Mouse (Mus musculus) liver, embryonic 14.5 days (tissue): ENCODE results near the gene Ext2. TPM values are rescaled to one million over a fixed set of nuclear protein-coding genes. Genes with fewer than 3 reads are reported as not detected.

Experiments used
- ATAC-seq: fragments of 200-750 bp; cut with Nextera tagmentation; 2 replicates; pipeline ENCODE4 v1.8.0; 2017; ENCODE audit warnings: moderate number of reproducible peaks, mild to moderate bottlenecking, moderate library complexity; ENCODE audit not compliant: insufficient read depth
- DNase-seq, 3 experiments: peaks; one replicate each; pipeline ENCODE4 v3.0.0-alpha.2; 2012 to 2013; ENCODE audit warnings: low read depth in 3 of 3, low spot score in 3 of 3
- H3K27ac ChIP-seq: fragments of 300-500 bp; sonication (generic); 2 replicates; pipeline ENCODE4 v1.5.1; 2014; ENCODE audit warnings: moderate library complexity, mild to moderate bottlenecking, control low read depth, inconsistent platforms
- H3K27me3 ChIP-seq: fragments of 300-500 bp; sonication (generic); 2 replicates; pipeline ENCODE4 v1.6.1; 2014; ENCODE audit warnings: mild to moderate bottlenecking, low read length, moderate library complexity; ENCODE audit not compliant: control insufficient read depth, insufficient read depth
- H3K36me3 ChIP-seq: fragments of 300-500 bp; sonication (generic); replicated peaks from 2 replicates; pipeline ENCODE4 v1.6.1; 2014; ENCODE audit warnings: low read depth; ENCODE audit not compliant: control insufficient read depth, insufficient read depth
- H3K4me1 ChIP-seq, 2 experiments: fragments of 200-500 bp in 1 of 2; fragments of 300-500 bp in 1 of 2; sonication (generic) in 1 of 2; replicated peaks; 2 replicates each; pipeline ENCODE4 v1.6.1; 2012 to 2014; ENCODE audit warnings: antibody characterized with exemption in 1 of 2, inconsistent platforms in 1 of 2, low read length in 1 of 2; ENCODE audit not compliant: control insufficient read depth in 2 of 2, insufficient read depth in 2 of 2
- H3K4me2 ChIP-seq: fragments of 300-500 bp; sonication (generic); 2 replicates; pipeline ENCODE4 v1.6.1; 2014; ENCODE audit warnings: low read depth, mild to moderate bottlenecking, control low read depth, moderate library complexity
- H3K4me3 ChIP-seq, 2 experiments: fragments of 200-500 bp in 1 of 2; fragments of 300-500 bp in 1 of 2; sonication (generic) in 1 of 2; 2 replicates each; pipeline ENCODE4 v1.5.1; 2012 to 2014; ENCODE audit warnings: low read depth in 2 of 2, low read length in 2 of 2, mild to moderate bottlenecking in 2 of 2, control low read depth in 1 of 2, inconsistent platforms in 1 of 2, moderate library complexity in 1 of 2; ENCODE audit not compliant: insufficient read depth in 1 of 2
- H3K9ac ChIP-seq: fragments of 300-500 bp; sonication (generic); replicated peaks from 2 replicates; pipeline ENCODE4 v1.6.1; 2014; ENCODE audit warnings: mild to moderate bottlenecking, control low read depth, moderate library complexity
- H3K9me3 ChIP-seq: fragments of 300-500 bp; sonication (generic); 2 replicates; pipeline ENCODE4 v1.6.1; 2016; ENCODE audit warnings: low read length, mixed read lengths; ENCODE audit not compliant: control insufficient read depth
- CTCF ChIP-seq: IDR thresholded peaks from 2 replicates; pipeline ENCODE4 v1.5.1; 2016; ENCODE audit warnings: antibody characterized with exemption, low read depth, control low read depth
- EP300 ChIP-seq: IDR thresholded peaks from 2 replicates; pipeline ENCODE4 v1.6.1; 2016; ENCODE audit warnings: antibody characterized with exemption, low read depth
- WGBS: fragments of 180-500 bp; shearing (Covaris S2); extraction: QIAGEN DNeasy Blood & Tissue Kit; methylation state at CpG from one replicate; pipeline ENCODE4 v1.1.7; 2014; ENCODE audit not compliant: insufficient replicate concordance; 5-methylcytosine and 5-hydroxymethylcytosine counted together
- polyA plus RNA-seq, 2 experiments: library from polyadenylated mRNA; depleted of rRNA in 1 of 2; stranded (reverse) in 1 of 2; unstranded in 1 of 2; fragments of >200 nt; fragmentation: Nextera tagmentation in 1 of 2; extraction: Ambion mirVana in 1 of 2; gene quantifications; 2 replicates each; pipeline versions ENCODE4 v1.2.1 to v1.2.3; 2012 to 2014

Ext2 gene
- polyA plus RNA-seq, 2 experiments = 10.9 to 22.1 TPM

DNA sequence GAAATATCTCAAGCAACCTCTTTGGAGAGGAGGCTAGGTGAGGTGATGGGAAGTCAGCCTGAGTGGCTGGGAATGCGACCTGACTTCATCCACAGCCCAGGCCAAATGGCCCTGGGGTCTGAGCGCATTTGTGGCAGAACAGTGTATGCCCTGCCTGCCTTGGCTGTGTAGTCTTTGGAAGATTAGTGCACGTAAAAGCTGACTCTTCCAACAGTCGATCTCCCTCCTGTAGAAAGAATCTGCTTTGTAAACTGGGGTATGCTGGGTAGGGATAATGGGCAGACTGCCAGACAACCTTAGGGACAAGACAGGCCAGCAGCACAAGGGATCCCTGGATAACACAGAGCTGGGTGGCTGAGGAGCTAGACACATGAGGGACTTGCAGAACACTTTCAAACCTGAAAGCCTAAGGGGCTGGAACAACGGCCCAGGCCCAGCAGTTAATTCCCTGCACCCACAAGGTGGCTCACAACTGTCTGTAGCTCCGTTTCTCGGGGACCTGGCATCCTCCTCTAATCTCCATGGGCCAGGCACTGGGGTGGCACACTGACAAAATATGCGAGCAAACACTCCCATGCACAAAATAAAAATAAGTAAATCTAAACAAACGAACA lies 38.3 kb downstream of the Ext2 start:
- Histone ChIP-seq H3K4me2 (no peak overlapping the region), H3K4me3 (no peak overlapping the region), H3K27me3 (no peaks in the 10 kb centered on the region), H3K4me1 (no peaks in the 10 kb centered on the region), H3K36me3 (no peaks in the 10 kb centered on the region), H3K9ac (no peak overlapping the region), H3K9me3 (no peaks in the 10 kb centered on the region), H3K27ac (no peak overlapping the region)
- TF ChIP-seq CTCF (no peak), EP300 (no peak)
- WGBS = 67% methylated on average over 9 of the region's 9 CpGs
- ATAC-seq = no peak
- DNase-seq = no peak

DNA sequence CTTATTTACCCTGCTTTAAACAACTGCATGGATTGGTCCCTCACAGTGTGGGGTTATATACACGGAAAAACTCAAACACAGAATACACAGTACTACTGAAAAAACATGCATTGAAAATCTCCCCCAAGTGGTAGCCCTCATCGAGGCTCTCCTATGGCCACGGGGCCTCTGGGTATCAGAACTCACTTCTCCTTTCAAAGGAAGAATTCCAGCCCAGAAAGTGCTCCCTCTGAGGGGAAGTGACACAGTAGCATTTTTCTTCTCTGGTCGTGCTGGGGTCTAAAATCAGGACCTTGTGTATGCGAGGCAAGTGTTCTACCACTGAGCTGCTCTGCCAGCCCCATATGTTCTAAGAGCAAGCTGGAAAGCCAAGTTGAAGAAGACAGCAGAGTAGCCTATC lies 39.7 kb downstream of the Ext2 start:
- Histone ChIP-seq H3K4me1 (no peaks in the 10 kb centered on the region), H3K9ac (no peak overlapping the region), H3K27ac (no peak overlapping the region), H3K4me3 (no peak overlapping the region), H3K4me2 (no peak overlapping the region), H3K9me3 (no peaks in the 10 kb centered on the region), H3K36me3 (no peaks in the 10 kb centered on the region), H3K27me3 (no peaks in the 10 kb centered on the region)
- TF ChIP-seq CTCF (no peak), EP300 (no peak)
- DNase-seq (no peak), ATAC-seq (no peak)
- 37% methylated on average over 5 of the region's 5 CpGs for WGBS

DNA sequence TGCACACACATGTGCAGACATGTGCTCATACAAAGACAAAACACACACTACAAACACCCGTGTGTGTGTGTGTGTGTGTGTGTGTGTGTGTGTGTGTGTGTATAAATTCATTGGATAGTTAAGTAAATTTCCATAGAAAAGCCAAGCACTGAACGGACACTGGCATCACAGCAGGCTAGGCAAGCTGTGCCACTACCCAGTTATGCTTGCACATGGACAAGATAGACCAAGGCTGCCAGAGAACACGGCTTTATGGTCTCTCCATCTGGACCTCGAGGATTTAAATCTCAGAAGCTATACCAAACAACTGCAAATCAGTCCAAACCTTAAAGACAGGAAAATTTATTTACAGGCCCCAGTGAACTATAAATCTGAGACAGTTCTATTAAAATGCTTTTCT lies 40.2 kb downstream of the Ext2 start:
- no peak overlapping the region for H3K9ac ChIP-seq
- H3K36me3 ChIP-seq = no peaks in the 10 kb centered on the region
- DNase-seq (no peak), ATAC-seq (no peak)
- H3K27me3 ChIP-seq = no peaks in the 10 kb centered on the region
- no peak overlapping the region for H3K4me3 ChIP-seq
- H3K9me3 ChIP-seq = no peaks in the 10 kb centered on the region
- TF ChIP-seq EP300 (no peak), CTCF (no peak)
- H3K27ac ChIP-seq = no peak overlapping the region
- H3K4me2 ChIP-seq = no peak overlapping the region
- WGBS = 69% methylated on average over 4 of the region's 4 CpGs
- H3K4me1 ChIP-seq = peaks cover 0 to 2% of the 10 kb centered on the region in 2 experiments; a peak in 1 of 4 replicates

DNA sequence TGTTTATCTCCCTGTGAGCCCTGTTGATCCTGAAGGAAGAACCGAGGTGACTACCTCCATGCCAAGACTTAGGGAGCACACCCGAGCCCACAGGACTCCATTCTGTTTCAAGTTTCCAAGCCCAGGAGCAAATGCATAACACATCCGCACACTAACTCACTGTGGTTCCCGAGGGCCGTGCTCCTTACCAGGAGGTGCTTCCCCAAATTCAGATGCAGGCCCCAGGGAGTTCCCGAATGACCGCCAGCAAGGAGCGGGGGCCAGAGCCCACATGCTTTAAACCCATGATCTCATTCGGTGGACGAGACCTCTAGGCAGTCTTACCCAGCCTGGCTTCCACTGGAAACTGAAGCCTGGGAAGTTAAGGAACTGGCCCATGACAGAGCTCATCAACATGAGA lies 41.8 kb downstream of the Ext2 start:
- H3K9ac ChIP-seq = no peak overlapping the region
- H3K9me3 ChIP-seq = no peaks in the 10 kb centered on the region
- H3K36me3 ChIP-seq = no peaks in the 10 kb centered on the region
- DNase-seq (no peak), ATAC-seq (no peak)
- peaks cover 0 to 3% of the 10 kb centered on the region in 2 experiments; a peak in 2 of 4 replicates for H3K4me1 ChIP-seq
- H3K4me3 ChIP-seq = no peak overlapping the region
- no peaks in the 10 kb centered on the region for H3K27me3 ChIP-seq
- 71% methylated on average over 10 of the region's 10 CpGs for WGBS
- H3K27ac ChIP-seq = no peak overlapping the region
- no peak overlapping the region for H3K4me2 ChIP-seq
- TF ChIP-seq EP300 (no peak), CTCF (no peak)

DNA sequence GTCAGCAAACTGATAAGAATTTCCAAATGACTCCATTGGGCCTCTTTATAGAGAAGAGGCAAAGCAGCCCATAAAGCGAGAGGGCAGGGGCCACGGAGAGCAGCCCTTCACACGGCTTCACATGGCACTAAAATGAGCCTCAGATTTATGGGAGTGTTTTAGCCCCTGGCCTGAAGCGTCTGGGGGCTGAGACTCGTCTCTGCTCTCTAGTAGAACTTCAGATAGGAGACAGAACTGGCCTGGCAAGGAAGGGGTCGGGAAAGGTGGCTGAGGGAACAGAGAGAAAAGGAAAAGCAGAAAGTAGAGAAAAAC lies 42.5 kb downstream of the Ext2 start:
- ATAC-seq (no peak), DNase-seq (no peak)
- WGBS = 58% methylated on average over 6 of the region's 6 CpGs

More for the DNA sequence above, 42.5 kb downstream of the Ext2 start:
- Histone ChIP-seq H3K36me3 (no peaks in the 10 kb centered on the region), H3K27me3 (no peaks in the 10 kb centered on the region), H3K27ac (no peak overlapping the region), H3K4me1 (peaks cover 0 to 5% of the 10 kb centered on the region in 2 experiments; a peak in 2 of 4 replicates), H3K9ac (no peak overlapping the region), H3K4me3 (no peak overlapping the region), H3K9me3 (no peaks in the 10 kb centered on the region), H3K4me2 (no peak overlapping the region)
- TF ChIP-seq CTCF (no peak), EP300 (no peak)
